In genomic region chr4:133251214-133251613, GRCm38 (mm10) we compare ENCODE assay signal across 8 mouse cellular contexts. TPM values are rescaled to one million over a fixed set of nuclear protein-coding genes. Genes with fewer than 3 reads are reported as not detected.
DNase-seq lines count a peak whose midpoint lies in the region; ATAC-seq lines count a peak whose summit lies in the region.

No protein-coding gene starts in this region.

- H3K4me3 ChIP-seq in hindbrain, embryonic 15.5 days: peak overlapping the region; percentile 29
- H3K4me3 ChIP-seq in liver, embryonic 15.5 days (replicated peaks): 0 out of 2 replicates have a peak overlapping the region, but pooled peaks have one; percentile 11

- H3K36me3 ChIP-seq in hindbrain, embryonic 15.5 days: no peaks in the 10 kb centered on the region
- no peaks in the 10 kb centered on the region for H3K36me3 ChIP-seq in liver, embryonic 15.5 days (replicated peaks)

- H3K4me2 ChIP-seq in hindbrain, embryonic 15.5 days: peak overlapping the region; percentile 49
- peak overlapping the region; percentile 41 for H3K4me2 ChIP-seq in liver, embryonic 15.5 days

- H3K4me1 ChIP-seq in hindbrain, embryonic 15.5 days (replicated peaks): peaks cover 8% of the 10 kb centered on the region
- H3K4me1 ChIP-seq in liver, embryonic 15.5 days (replicated peaks): peaks cover 52% of the 10 kb centered on the region

- no peaks in the 10 kb centered on the region for H3K9me3 ChIP-seq in hindbrain, embryonic 15.5 days
- H3K9me3 ChIP-seq in liver, embryonic 15.5 days (replicated peaks): no peaks in the 10 kb centered on the region

- 3% methylated on average over 31 of the region's 31 CpGs for WGBS in hindbrain, embryonic 15.5 days
- WGBS in liver, embryonic 15.5 days (ENCODE audit: insufficient replicate concordance): 40% methylated on average over 31 of the region's 31 CpGs

- H3K27me3 ChIP-seq in hindbrain, embryonic 15.5 days: peaks cover 65% of the 10 kb centered on the region
- peaks cover 86% of the 10 kb centered on the region for H3K27me3 ChIP-seq in liver, embryonic 15.5 days

- DNase-seq in cerebellum, adult 8-10 months: peak; percentile 28
- DNase-seq in cerebellum, postnatal 4 days (ENCODE audit: low spot score in 2 of 2): no peak
- DNase-seq in ovary, postnatal 36 days (ENCODE audit: low spot score): peak; percentile 39
- no peak for DNase-seq in ovary, postnatal 10 days (ENCODE audit: low spot score)
- no peak for DNase-seq in layer of hippocampus, adult 18-20 months (ENCODE audit: low spot score in 2 of 2)

- no peak overlapping the region for H3K9ac ChIP-seq in hindbrain, embryonic 15.5 days
- H3K9ac ChIP-seq in liver, embryonic 15.5 days: no peak overlapping the region

- no peak overlapping the region for H3K27ac ChIP-seq in hindbrain, embryonic 15.5 days (replicated peaks)
- H3K27ac ChIP-seq in liver, embryonic 15.5 days (replicated peaks): no peak overlapping the region

- ATAC-seq in hindbrain, embryonic 15.5 days (ENCODE audit: low FRiP score, low read depth): no peak
- ATAC-seq in liver, embryonic 15.5 days (ENCODE audit: insufficient read depth): no peak
- no peak for ATAC-seq in megakaryocyte-erythroid progenitor cell, adult 5-6 weeks (replicated peaks; ENCODE audit: low FRiP score, low TSS enrichment, poor library complexity, severe bottlenecking)

RNA-seq across cellular contexts. Expression of gene Map3k6, which starts 10.6 kb away (rescaled TPM):
- 1.8 and 2.2 TPM in 2 replicates for polyA plus RNA-seq in hindbrain, embryonic 15.5 days (2015; fragmentation: Nextera tagmentation; extraction: Ambion mirVana)
- 2.0 and 2.9 TPM in 2 replicates for polyA plus RNA-seq in liver, embryonic 15.5 days (2015; fragmentation: Nextera tagmentation; extraction: Ambion mirVana)
- total RNA-seq in megakaryocyte-erythroid progenitor cell, adult 5-6 weeks (2014; fragmentation: Nextera tagmentation): 10.6 and 15.9 TPM in 2 replicates
- 6.9 and 7.0 TPM in 2 replicates for total RNA-seq in megakaryocyte-erythroid progenitor cell, adult 5-6 weeks (2017)
- 1 to 10 TPM; 5.6 to 6.9 TPM for total RNA-seq in layer of hippocampus, adult 18-20 months (2021)

RNA-seq across cellular contexts. Expression of gene Sytl1, which starts 11.7 kb away (rescaled TPM):
- polyA plus RNA-seq in hindbrain, embryonic 15.5 days (2015; fragmentation: Nextera tagmentation; extraction: Ambion mirVana): 0.32 and 0.35 TPM in 2 replicates
- polyA plus RNA-seq in liver, embryonic 15.5 days (2015; fragmentation: Nextera tagmentation; extraction: Ambion mirVana): 0.92 and 1.0 TPM in 2 replicates
- 0.44 and 1.6 TPM in 2 replicates for total RNA-seq in megakaryocyte-erythroid progenitor cell, adult 5-6 weeks (2014; fragmentation: Nextera tagmentation)
- 1.9 TPM in 1 of 2 replicates, not detected in the other for total RNA-seq in megakaryocyte-erythroid progenitor cell, adult 5-6 weeks (2017)
- 1 to 10 TPM in 1 of 2 experiments, under 1 TPM in 1; 0.68 to 1.6 TPM for total RNA-seq in layer of hippocampus, adult 18-20 months (2021)

RNA-seq across cellular contexts. Expression of gene Tmem222, which starts 26.4 kb away (rescaled TPM):
- polyA plus RNA-seq in hindbrain, embryonic 15.5 days (2015; fragmentation: Nextera tagmentation; extraction: Ambion mirVana): 109 and 121 TPM in 2 replicates
- polyA plus RNA-seq in liver, embryonic 15.5 days (2015; fragmentation: Nextera tagmentation; extraction: Ambion mirVana): 35.8 and 42.3 TPM in 2 replicates
- total RNA-seq in megakaryocyte-erythroid progenitor cell, adult 5-6 weeks (2014; fragmentation: Nextera tagmentation): 38.1 and 66.4 TPM in 2 replicates
- total RNA-seq in megakaryocyte-erythroid progenitor cell, adult 5-6 weeks (2017): 18.2 and 19.2 TPM in 2 replicates
- 10 to 100 TPM; 92.1 to 96.1 TPM for total RNA-seq in layer of hippocampus, adult 18-20 months (2021)

RNA-seq across cellular contexts. Expression of gene Gpr3, which starts 38.9 kb away (rescaled TPM):
- polyA plus RNA-seq in hindbrain, embryonic 15.5 days (2015; fragmentation: Nextera tagmentation; extraction: Ambion mirVana): 1.6 and 2.7 TPM in 2 replicates
- polyA plus RNA-seq in liver, embryonic 15.5 days (2015; fragmentation: Nextera tagmentation; extraction: Ambion mirVana): not detected in 2 replicates
- not detected in 2 replicates for total RNA-seq in megakaryocyte-erythroid progenitor cell, adult 5-6 weeks (2014; fragmentation: Nextera tagmentation)
- not detected in 2 replicates for total RNA-seq in megakaryocyte-erythroid progenitor cell, adult 5-6 weeks (2017)
- 1 to 10 TPM; 7.3 to 7.6 TPM for total RNA-seq in layer of hippocampus, adult 18-20 months (2021)

RNA-seq across cellular contexts. Expression of gene Cd164l2, which starts 39.3 kb away (rescaled TPM):
- polyA plus RNA-seq in hindbrain, embryonic 15.5 days (2015; fragmentation: Nextera tagmentation; extraction: Ambion mirVana): 3.0 and 4.5 TPM in 2 replicates
- polyA plus RNA-seq in liver, embryonic 15.5 days (2015; fragmentation: Nextera tagmentation; extraction: Ambion mirVana): not detected in 2 replicates
- not detected in 2 replicates for total RNA-seq in megakaryocyte-erythroid progenitor cell, adult 5-6 weeks (2014; fragmentation: Nextera tagmentation)
- total RNA-seq in megakaryocyte-erythroid progenitor cell, adult 5-6 weeks (2017): not detected in 2 replicates
- total RNA-seq in layer of hippocampus, adult 18-20 months (2021): 1 to 10 TPM; 3.0 to 3.4 TPM

Comparison
In these comparisons a context has a peak if more than half of its experiments do, and no peak if none do; other contexts are left out.
1. DNase-seq: peak in cerebellum, adult 8-10 months (single experiment) and ovary, postnatal 36 days (single experiment); none in cerebellum, postnatal 4 days (0 of 2), ovary, postnatal 10 days (single experiment) and layer of hippocampus, adult 18-20 months (0 of 2).